Mouse (Mus musculus): ENCODE data around the gene Rif1. TPM values are rescaled to one million over a fixed set of nuclear protein-coding genes. Genes with fewer than 3 reads are reported as not detected.
A peak's percentile ranks its signal among the peaks of the same experiment; 100 is the strongest.

The Rif1 gene
- polyA plus RNA-seq, 2 experiments: 10.9 to 16.9 TPM

GRCm38 (mm10) chr2:52035144-52035543 is 37.5 kb upstream of the Rif1 start:
- TF ChIP-seq CTCF (IDR thresholded peaks at IDR 0.05; ENCODE audit: low read depth) (no peak), EP300 (IDR thresholded peaks at IDR 0.05; ENCODE audit: low read depth) (no peak)
- no peaks in the 10 kb centered on the region for H3K36me3 ChIP-seq (replicated peaks; ENCODE audit: control insufficient read depth, insufficient read depth, low read depth)
- no peak overlapping the region for H3K9ac ChIP-seq (replicated peaks)
- ATAC-seq (ENCODE audit: insufficient read depth) (no peak), DNase-seq (ENCODE audit: low read depth in 3 of 3, low spot score in 3 of 3) (no peak)
- no peak overlapping the region for H3K4me3 ChIP-seq (ENCODE audit: insufficient read depth in 1 of 2, low read depth in 2 of 2, low read length in 2 of 2)
- H3K9me3 ChIP-seq (ENCODE audit: control insufficient read depth, low read length): no peaks in the 10 kb centered on the region
- 45% methylated on average over 4 of the region's 4 CpGs for WGBS (ENCODE audit: insufficient replicate concordance)
- no peaks in the 10 kb centered on the region for H3K4me1 ChIP-seq (replicated peaks; ENCODE audit: control insufficient read depth in 2 of 2, insufficient read depth in 2 of 2, low read length in 1 of 2)
- H3K27me3 ChIP-seq (ENCODE audit: control insufficient read depth, insufficient read depth, low read length): peaks cover 11% of the 10 kb centered on the region
- H3K4me2 ChIP-seq (ENCODE audit: low read depth): no peak overlapping the region
- no peak overlapping the region for H3K27ac ChIP-seq

- ATAC-seq (ENCODE audit: insufficient read depth) (no peak), DNase-seq (ENCODE audit: low read depth in 3 of 3, low spot score in 3 of 3) (no peak)
- no peak overlapping the region for H3K4me2 ChIP-seq (ENCODE audit: low read depth)
- no peaks in the 10 kb centered on the region for H3K9me3 ChIP-seq (ENCODE audit: control insufficient read depth, low read length)
- WGBS (ENCODE audit: insufficient replicate concordance): 54% methylated on average over 10 of the region's 11 CpGs
- TF ChIP-seq CTCF (IDR thresholded peaks at IDR 0.05; ENCODE audit: low read depth): no peak
- no peak for TF ChIP-seq EP300 (IDR thresholded peaks at IDR 0.05; ENCODE audit: low read depth)
- H3K27me3 ChIP-seq (ENCODE audit: control insufficient read depth, insufficient read depth, low read length): peaks cover 11% of the 10 kb centered on the region
- H3K9ac ChIP-seq (replicated peaks): no peak overlapping the region
- H3K4me3 ChIP-seq (ENCODE audit: insufficient read depth in 1 of 2, low read depth in 2 of 2, low read length in 2 of 2): no peak overlapping the region
- no peaks in the 10 kb centered on the region for H3K4me1 ChIP-seq (replicated peaks; ENCODE audit: control insufficient read depth in 2 of 2, insufficient read depth in 2 of 2, low read length in 1 of 2)
- no peaks in the 10 kb centered on the region for H3K36me3 ChIP-seq (replicated peaks; ENCODE audit: control insufficient read depth, insufficient read depth, low read depth)
- no peak overlapping the region for H3K27ac ChIP-seq
These were observed 35.6 kb upstream of the Rif1 start for GRCm38 (mm10) chr2:52036929-52037595.

GRCm38 (mm10) chr2:52037882-52038281 is 34.8 kb upstream of the Rif1 start, which contains the start of gene Tnfaip6:
Tnfaip6 (plus strand) TSS chr2:52038009.
- Histone ChIP-seq H3K27ac (no peak within 1 kb of the TSS), H3K4me2 (ENCODE audit: low read depth) (peak within 1 kb of the TSS; percentile 46), H3K27me3 (ENCODE audit: control insufficient read depth, insufficient read depth, low read length) (peaks cover 11% of the 10 kb centered on the region), H3K36me3 (replicated peaks; ENCODE audit: control insufficient read depth, insufficient read depth, low read depth) (no peaks in the 10 kb centered on the region), H3K4me1 (replicated peaks; ENCODE audit: control insufficient read depth in 2 of 2, insufficient read depth in 2 of 2, low read length in 1 of 2) (no peaks in the 10 kb centered on the region), H3K4me3 (ENCODE audit: insufficient read depth in 1 of 2, low read depth in 2 of 2, low read length in 2 of 2) (peak within 1 kb of the TSS; percentile 33 to 36; a peak in 3 of 4 replicates), H3K9ac (replicated peaks) (no peak within 1 kb of the TSS), H3K9me3 (ENCODE audit: control insufficient read depth, low read length) (no peaks in the 10 kb centered on the region)
- 3% methylated on average over 17 of the region's 17 CpGs for WGBS (ENCODE audit: insufficient replicate concordance)
- ATAC-seq (ENCODE audit: insufficient read depth) (no peak), DNase-seq (ENCODE audit: low read depth in 3 of 3, low spot score in 3 of 3) (peak; percentile 4 to 37 (median 9))
- TF ChIP-seq EP300 (IDR thresholded peaks at IDR 0.05; ENCODE audit: low read depth): no peak
- no peak for TF ChIP-seq CTCF (IDR thresholded peaks at IDR 0.05; ENCODE audit: low read depth)

- 42% methylated on average over 5 of the region's 5 CpGs for WGBS (ENCODE audit: insufficient replicate concordance)
- Histone ChIP-seq H3K4me3 (ENCODE audit: insufficient read depth in 1 of 2, low read depth in 2 of 2, low read length in 2 of 2) (no peak overlapping the region), H3K27ac (no peak overlapping the region), H3K36me3 (replicated peaks; ENCODE audit: control insufficient read depth, insufficient read depth, low read depth) (no peaks in the 10 kb centered on the region), H3K9me3 (ENCODE audit: control insufficient read depth, low read length) (no peaks in the 10 kb centered on the region), H3K4me1 (replicated peaks; ENCODE audit: control insufficient read depth in 2 of 2, insufficient read depth in 2 of 2, low read length in 1 of 2) (no peaks in the 10 kb centered on the region), H3K27me3 (ENCODE audit: control insufficient read depth, insufficient read depth, low read length) (peaks cover 11% of the 10 kb centered on the region), H3K9ac (replicated peaks) (no peak overlapping the region), H3K4me2 (ENCODE audit: low read depth) (no peak overlapping the region)
- TF ChIP-seq EP300 (IDR thresholded peaks at IDR 0.05; ENCODE audit: low read depth): no peak
- TF ChIP-seq CTCF (IDR thresholded peaks at IDR 0.05; ENCODE audit: low read depth): no peak
- DNase-seq (ENCODE audit: low read depth in 3 of 3, low spot score in 3 of 3) (no peak), ATAC-seq (ENCODE audit: insufficient read depth) (no peak)
These were observed 34.1 kb upstream of the Rif1 start for GRCm38 (mm10) chr2:52038558-52038957.

GRCm38 (mm10) chr2:52039083-52039801 is 33.4 kb upstream of the Rif1 start:
- 58% methylated on average over 8 of the region's 8 CpGs for WGBS (ENCODE audit: insufficient replicate concordance)
- H3K9ac ChIP-seq (replicated peaks): no peak overlapping the region
- DNase-seq (ENCODE audit: low read depth in 3 of 3, low spot score in 3 of 3) (no peak), ATAC-seq (ENCODE audit: insufficient read depth) (no peak)
- H3K27me3 ChIP-seq (ENCODE audit: control insufficient read depth, insufficient read depth, low read length): peaks cover 11% of the 10 kb centered on the region
- no peak overlapping the region for H3K27ac ChIP-seq
- no peaks in the 10 kb centered on the region for H3K36me3 ChIP-seq (replicated peaks; ENCODE audit: control insufficient read depth, insufficient read depth, low read depth)
- no peaks in the 10 kb centered on the region for H3K4me1 ChIP-seq (replicated peaks; ENCODE audit: control insufficient read depth in 2 of 2, insufficient read depth in 2 of 2, low read length in 1 of 2)
- TF ChIP-seq CTCF (IDR thresholded peaks at IDR 0.05; ENCODE audit: low read depth) (no peak), EP300 (IDR thresholded peaks at IDR 0.05; ENCODE audit: low read depth) (no peak)
- no peaks in the 10 kb centered on the region for H3K9me3 ChIP-seq (ENCODE audit: control insufficient read depth, low read length)
- H3K4me3 ChIP-seq (ENCODE audit: insufficient read depth in 1 of 2, low read depth in 2 of 2, low read length in 2 of 2): no peak overlapping the region
- H3K4me2 ChIP-seq (ENCODE audit: low read depth): no peak overlapping the region

Measured in liver, embryonic 14.5 days (tissue).